Mouse (Mus musculus) left cerebral cortex, postnatal 10 days (tissue): ENCODE data around the gene Sv2b. TPM values are rescaled to one million over a fixed set of nuclear protein-coding genes. Genes with fewer than 3 reads are reported as not detected.
"Not testable (repeated sequence)": the region's sequence is repeated elsewhere in the genome, so short reads cannot be mapped to it uniquely, and the experiment has no call there.

ENCODE experiments used
- DNase-seq, 2 experiments: peaks; one replicate each; pipeline ENCODE4 v3.0.0; 2021 to 2022; ENCODE audit warnings: low spot score in 2 of 2, mixed read lengths in 1 of 2; ENCODE audit errors: extremely low spot score in 1 of 2
- intact Hi-C: fragments of 180-260 bp; cut with DNase I; formaldehyde crosslinking; loops from one replicate; pipeline ENCODE4 v1.15.1; 2025
- total RNA-seq, 2 experiments: library from RNA; stranded (reverse); gene quantifications; 2 replicates each; pipeline ENCODE4 v1.2.3; 2021

Sv2b gene
- total RNA-seq, 2 experiments from 2014 or later: 232 to 249 TPM

DNA sequence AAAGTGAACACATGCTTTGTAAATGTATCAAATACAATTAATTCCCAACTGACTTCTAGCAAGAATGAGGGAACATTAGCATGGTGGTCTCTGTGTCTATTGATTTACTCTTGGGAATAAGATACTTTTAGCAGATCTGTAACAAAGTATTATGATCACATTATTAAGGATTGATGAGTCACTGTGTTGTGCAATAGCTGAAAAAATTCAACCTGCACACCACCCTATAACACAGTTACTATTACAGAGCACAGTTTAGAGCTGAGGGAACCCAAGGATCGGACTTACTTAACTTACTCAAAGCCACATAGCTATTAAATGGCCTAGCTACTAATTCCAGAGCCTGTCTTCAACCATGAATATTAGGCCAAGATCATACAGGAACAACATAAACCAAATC, 72.7 kb downstream of the Sv2b start:
- DNase-seq: no peak
- intact Hi-C loops: no loop called here

DNA sequence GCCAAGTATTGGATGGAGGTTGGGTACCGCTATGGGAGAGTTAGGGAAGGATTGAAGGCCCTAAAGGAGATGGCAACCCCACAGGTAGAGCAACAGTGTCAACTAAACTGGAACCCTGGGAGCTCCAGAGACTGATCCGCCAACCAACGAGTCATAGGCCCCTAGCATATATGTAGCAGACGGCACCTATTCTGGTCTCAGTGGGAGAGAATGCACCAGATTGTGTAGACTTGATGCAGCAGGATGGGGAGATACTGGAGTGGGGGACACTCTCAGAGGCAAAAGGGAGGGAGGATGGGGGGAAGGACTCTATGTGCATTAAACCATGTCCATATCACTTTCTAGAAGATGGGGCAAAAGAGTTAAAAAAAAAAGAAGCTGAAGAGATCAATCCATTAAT, 84.9 kb downstream of the Sv2b start:
- intact Hi-C loops: no loop called here
- DNase-seq: no peak

DNA sequence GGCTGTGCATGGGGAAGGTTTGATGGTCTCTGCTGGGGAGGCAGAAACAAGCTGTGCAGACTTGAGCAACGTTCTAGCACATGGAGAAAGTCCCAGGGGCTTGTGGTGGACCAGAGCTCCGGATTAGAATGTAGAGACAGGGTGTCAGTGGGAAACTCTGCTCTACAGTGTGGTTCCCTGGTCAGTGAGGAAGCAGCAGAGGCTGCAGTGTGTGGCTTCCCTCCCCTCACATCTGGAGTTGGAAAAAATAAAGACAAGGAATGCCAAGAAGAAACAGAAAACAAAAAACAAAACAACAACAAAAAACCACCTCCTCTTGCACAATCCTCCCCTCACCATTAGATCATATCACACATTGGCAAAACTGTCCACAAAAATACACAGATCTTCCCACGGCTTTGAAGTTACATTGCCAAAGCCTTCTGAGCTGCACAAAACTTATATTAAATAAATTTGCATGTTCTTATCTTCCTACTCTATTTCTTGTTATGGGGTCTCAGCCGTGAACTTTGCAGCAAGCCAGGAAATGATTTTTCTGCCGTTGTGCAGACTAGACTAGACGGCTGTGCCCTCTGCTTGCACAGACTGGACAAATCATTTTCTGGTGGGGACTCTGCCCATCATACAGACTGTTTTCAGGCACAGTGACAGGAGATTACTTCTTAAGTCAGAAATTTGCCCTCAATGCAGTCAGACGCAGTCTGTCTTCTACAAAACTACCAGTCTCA, 86.2 kb downstream of the Sv2b start:
- intact Hi-C loops: no loop called here
- no peak for DNase-seq

DNA sequence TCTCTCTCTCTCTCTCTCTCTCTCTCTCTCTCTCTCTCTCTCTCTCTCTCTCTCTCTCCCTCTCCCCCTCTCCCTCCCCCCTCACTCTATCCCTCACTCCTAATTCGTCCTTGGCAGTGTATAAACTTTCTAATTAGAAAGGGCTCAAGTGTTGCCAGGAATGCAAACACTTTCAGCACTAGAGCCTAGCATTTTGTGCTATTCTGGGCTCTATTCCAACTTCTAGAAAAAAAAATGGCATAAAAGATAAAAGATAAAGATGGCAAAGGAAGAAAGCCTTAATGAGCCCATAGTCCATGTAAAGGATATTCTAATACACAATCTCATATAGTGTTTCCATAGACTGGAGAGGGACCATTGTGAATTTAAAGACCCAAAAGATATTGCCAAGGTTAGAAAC, 88.3 kb downstream of the Sv2b start:
- intact Hi-C loops: no loop called here
- DNase-seq: peak in 1 of 2 experiments; percentile 48

DNA sequence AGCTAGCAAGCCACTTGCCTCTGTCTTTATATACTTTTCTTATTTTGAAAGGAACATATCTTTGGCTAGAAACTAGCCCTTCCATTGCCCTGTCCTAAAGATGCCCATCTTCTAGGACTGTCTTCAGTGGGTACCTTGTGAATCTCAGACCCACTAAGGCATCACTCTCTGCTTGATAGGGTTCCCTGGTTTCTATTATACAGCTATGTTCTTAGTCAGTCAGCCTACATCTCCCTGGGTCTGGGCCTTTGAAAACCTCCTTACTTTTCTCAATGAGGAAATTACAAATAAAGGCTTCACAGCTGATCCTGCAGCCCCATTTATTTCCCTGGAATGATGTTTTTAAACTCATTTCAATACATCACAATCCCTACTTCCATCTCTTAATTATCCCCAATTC, 88.8 kb downstream of the Sv2b start:
- DNase-seq: no peak
- intact Hi-C loops: no loop called here

DNA sequence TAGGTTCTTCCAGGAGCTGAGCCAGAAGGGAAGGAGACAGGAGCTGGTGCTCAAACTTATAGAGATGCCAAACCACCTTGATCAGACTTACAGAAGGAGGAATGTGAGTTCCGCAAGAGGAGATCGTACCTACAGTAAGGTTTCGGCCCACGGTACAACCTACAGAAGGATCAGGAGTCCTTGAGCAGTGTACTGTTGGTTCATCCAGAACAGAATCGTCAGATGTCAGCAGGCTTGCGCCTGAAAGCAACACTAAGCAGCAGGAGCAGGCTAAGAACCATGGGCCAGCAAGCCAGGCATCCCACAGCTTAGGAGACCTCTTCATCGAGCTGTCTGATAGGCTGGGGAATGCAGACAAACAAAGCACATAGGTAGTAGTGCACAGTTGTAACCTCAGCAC, 92.9 kb downstream of the Sv2b start:
- intact Hi-C loops: loop anchor here (10.0 kb wide), 1 partner anchor 89 kb away; the partner anchor contains the start of gene Sv2b
- DNase-seq: no peak

DNA sequence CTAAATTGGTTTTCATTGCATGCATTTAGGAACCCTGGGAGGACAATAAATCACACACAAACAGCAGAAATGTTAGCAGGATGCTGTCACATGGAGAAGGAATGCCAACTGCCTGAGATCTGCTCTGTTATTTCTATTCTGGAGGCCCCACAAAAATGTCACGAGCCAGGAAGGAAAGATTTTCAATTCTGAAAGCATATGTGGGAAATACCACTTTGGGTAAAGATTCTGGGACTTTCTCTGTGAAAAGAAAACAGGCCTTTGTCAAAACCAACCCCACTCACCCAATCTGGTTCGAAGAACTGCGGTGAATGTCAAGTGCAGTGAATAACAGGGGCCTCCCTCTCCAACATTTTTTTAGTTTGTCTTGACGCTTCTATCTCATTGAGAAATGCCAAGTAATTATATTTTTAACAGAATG, 99.8 kb downstream of the Sv2b start:
- intact Hi-C loops: loop anchor here (5.0 kb wide), 1 partner anchor 58 kb away; no protein-coding TSS in a partner anchor
- peak in 1 of 2 experiments; percentile 66 for DNase-seq

DNA sequence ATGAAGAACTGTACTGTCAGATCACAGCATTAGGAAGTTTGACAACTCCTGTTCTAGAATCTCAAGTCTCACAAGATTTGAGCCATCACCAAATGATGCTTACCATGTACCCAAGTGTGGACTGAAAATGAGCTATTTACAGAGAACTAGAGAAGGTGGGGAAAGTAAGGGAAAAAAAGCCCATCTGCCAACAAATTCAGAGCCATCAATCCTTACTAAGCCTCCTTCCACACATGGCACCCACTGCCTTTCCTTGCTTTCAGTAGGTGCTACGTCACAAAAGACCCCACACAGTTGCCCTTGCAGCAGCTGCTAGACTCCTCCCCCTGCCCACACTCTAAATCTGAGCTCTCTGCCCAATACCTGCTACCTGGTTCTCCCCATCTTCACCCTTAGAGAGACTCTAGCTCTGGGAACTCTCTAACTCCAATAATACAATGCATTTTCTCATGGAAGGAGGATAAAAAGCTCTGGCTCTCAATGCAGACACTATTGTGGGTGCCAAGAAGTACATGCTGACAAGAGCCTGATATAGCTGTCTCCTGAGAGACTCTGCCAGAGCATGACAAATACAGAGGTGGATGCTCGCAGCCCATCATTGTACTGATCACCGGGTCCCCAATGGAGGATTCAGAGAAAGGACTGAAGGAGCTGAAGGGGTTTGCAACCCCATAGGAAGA, 101.0 kb downstream of the Sv2b start:
- intact Hi-C loops: loop anchor here (5.0 kb wide), 1 partner anchor 59 kb away; no protein-coding TSS in a partner anchor

DNA sequence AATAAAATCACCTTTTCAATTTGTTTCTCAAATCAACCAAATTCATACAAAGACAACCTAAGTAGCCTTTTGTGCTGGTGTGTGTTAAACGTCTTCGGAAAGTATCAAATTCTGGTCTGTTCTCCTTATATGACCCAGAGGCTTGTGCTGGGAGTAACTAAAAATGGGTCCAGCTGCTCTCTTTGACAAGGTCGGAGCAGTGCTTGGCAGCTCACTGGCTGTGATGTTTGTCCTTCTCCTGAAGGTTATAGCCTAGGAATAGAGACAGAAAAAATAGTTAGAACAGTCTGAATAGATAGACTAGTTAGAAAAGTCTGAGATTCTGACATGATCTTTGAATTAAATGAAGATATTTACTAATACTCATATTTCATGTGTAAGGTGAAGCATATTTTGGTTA, 102.4 kb downstream of the Sv2b start:
- no peak for DNase-seq
- intact Hi-C loops: loop anchor here (5.0 kb wide), 1 partner anchor 61 kb away; no protein-coding TSS in a partner anchor

More for the DNA sequence above, 101.0 kb downstream of the Sv2b start:
- DNase-seq: no peak

DNA sequence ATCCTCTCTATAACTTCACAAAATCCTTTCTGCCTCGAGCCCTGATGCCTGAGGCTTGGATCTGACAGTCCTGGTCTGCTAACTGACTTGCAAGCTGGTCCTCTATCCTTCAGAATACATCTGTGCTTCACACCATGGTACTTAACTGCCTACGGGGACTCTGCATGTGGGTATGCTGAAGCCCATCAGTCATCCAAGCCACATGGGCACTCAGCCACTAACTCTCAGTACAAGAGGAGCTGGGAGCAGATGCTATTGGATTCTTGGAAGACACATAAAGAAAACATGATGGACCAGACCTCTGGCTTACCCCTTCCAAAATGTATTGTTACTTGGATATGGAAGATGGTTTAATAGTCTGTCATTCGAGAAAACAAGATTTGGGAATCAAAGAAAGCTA, 103.7 kb downstream of the Sv2b start:
- DNase-seq: no peak

DNA sequence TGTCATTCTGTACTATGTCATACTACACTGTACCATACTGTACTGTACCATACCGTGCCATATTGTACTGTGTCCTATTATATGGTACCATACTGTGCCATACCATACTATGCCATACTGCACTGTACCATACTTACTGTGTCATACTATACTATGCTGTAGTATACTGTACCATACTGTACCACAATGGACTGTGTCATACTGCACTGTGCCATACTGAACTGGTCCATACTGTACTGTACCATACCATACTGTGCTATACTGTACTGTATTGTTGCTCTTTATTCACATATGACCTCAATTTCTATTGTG, 114.2 kb downstream of the Sv2b start:
- intact Hi-C loops, DNase-seq: not testable (repeated sequence)

More for the DNA sequence above, 103.7 kb downstream of the Sv2b start:
- intact Hi-C loops: loop anchor here (5.0 kb wide), 1 partner anchor 62 kb away; no protein-coding TSS in a partner anchor

DNA sequence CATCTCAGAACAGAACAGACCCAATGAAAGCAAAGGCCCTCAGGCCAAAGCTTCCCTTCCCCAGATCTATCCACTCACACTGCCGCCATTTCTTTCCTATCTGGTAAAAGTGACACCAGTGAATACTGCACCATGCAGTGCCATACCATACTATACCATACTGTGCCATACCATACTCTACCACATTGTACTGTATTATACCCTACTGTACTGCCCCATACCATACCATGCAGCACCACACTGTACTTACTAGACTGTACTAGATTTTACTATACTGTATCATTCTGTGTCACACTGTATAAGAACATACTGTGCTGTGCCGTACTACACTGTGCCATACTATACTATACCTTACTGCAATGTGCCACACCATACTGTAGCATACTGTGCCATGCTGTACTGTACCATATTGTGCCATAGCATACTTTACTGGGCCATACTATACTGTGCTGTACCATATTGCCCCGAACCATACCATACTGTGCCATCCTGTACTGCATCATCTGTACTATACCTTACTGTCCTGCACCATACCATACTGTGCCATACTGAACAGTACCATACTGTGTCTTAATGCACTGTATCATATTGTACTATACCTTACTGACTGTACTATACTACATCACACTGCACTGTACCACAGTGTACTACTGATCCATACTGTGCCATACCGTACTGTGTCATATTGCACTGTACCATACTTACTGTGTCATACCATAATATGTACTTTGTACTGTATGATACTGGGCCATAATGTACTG, 114.7 kb downstream of the Sv2b start:
- intact Hi-C loops: no loop called here
- DNase-seq: no peak

DNA sequence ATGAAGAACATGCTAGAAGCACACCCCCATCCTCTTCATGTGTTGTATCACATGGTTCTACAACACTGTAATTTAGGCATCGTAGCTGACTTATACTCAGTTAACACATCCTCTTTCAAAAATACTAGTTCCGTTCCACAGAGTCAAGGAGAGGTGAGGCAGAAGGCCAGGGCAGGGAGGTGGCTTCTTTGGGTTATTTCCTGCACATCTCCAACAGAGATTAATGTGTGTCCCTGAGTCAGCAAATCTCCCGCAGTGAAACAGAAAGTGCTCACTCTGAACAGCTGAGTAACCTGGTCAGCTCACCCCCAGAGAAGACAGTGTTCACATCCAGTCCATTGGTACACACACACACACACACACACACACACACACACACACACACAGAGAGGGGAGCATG, 118.9 kb downstream of the Sv2b start:
- intact Hi-C loops: no loop called here
- no peak for DNase-seq

DNA sequence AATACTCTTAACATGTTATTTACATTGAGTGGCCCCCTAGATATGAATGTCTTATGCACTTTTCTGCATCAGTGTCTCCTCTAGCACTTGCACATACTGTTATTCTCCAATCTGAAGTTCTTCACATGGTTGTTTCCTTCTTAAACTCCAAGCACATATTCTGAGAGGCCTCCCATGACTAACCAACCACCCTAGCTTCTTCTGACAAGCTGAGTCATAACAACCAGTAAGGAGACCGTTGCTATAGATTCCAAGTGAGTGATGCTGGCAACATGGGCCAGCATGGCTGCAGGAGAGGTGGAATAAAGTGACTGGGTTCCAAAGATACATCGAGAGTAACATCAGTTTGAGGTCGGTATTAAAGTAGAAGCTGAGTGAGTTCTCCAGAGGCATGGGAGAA, 134.0 kb downstream of the Sv2b start:
- no peak for DNase-seq
- intact Hi-C loops: no loop called here

DNA sequence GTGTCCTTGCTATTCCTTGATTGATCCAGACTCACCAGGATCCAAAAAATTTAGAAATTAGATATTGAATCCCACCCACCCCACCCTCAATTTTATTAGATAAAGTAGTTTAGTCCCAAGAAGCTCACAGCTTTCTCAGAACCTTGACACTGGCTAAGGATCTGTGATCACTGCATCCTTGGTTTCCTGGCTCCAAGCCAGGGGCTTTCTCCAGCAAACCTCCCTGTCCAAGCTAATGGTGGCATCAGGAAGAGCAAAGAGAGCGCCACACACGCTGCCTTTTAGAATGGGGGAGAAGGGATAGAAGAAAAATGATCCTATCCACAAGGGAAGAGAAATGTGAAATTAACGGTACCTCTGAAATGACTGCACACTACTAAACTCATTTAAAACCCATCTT, 141.6 kb downstream of the Sv2b start:
- intact Hi-C loops: no loop called here
- no peak for DNase-seq

DNA sequence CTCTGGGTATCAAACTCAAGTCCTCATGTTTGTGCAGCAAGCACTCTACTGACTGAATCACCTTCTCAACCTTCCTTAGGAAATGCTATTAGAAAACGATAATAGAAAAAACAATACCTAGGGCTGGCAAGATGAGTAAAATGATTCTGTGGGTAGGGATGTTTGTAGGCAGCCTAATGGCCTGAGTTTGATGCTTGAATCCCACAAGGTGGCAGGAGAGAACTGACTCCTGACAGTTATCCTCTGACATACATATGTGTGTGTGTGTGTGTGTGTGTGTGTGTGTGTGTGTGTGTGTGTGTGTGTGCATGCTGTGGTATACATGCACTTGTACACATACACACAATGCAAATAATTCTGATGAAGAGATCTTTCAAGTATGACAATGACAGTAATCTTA, 161.9 kb downstream of the Sv2b start:
- intact Hi-C loops: no loop called here
- DNase-seq: no peak

DNA sequence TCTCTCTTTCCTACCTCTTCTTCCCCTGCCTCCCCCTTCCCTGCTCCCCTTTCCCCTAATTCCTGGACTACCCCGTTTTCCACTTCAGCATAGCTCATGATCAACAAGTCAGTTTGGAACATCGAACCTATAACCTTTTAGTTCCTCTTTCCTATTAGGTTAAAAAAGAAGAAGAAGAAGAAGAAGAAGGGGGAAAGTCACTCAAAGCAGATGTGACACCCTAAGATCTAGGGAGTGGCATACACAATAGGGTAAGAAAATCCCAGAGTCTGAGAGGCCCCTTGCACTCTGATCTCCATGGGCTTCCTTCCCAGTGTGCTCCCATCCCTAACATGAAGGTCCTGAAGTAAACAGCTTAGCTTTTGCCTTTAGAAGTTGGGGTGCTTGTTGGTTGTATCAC, 166.3 kb downstream of the Sv2b start:
- intact Hi-C loops: no loop called here

DNA sequence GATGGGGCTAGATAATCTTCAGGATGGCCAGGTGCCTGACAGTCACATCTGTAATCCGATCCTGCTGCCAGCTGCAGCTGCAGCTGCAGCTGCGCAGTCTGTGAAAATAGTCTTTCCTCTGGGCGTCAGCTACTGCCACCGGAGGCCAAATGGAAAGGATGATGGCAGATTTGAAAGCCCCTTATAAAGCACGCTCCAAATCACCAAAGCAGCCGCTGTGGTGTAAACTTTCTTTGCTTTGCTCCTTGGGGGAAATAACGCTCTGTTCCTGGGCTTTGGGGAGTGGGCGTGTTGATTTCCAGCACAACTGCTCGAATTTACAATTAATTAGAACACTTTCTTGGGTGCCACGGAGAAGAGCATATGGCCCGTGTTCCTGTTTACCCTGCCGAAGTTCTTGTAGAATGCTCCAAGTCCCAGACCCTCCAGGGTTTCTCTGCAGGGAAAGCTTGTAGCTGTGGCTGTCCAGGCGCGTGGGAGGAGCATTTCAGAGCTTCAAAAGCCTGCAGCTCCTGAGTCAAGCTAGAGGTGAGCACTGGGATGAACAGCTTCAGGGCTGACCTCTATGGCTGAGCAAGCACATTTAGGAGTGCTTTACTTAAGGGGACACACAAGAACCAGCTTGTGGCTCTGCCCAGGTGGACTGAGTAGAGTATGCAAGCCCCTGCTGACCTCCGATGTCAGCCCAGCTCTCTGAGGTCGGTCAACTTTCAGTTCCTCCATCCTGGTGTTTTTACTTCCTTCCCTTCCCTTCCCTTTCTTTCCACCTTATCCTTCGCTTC, 167.0 kb downstream of the Sv2b start:
- DNase-seq: no peak
- intact Hi-C loops: no loop called here

More for the DNA sequence above, 166.3 kb downstream of the Sv2b start:
- no peak for DNase-seq

DNA sequence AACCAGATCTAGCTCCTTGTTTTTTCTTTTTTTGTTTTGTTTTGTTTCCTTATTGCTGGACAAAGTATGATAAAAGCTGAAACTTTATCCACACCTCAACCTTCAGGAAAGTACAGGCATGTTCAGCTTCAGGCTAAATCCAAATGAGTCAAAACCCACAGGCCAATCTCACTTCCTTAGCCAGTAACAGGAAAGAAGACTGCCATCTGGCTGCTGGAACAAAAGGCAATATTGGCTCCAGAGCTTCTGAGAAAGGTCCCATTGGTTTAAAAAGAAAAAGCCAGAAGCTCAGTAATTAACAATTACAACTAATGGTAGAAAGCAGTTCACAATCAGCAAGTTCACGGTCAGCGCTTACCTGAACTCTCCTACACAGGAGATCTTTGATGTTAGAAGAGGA, 169.8 kb downstream of the Sv2b start:
- intact Hi-C loops: loop anchor here (5.0 to 10.0 kb wide), 2 partner anchors 168 to 415 kb away; partner anchors contain the start of gene Sv2b

More for the DNA sequence above, 169.8 kb downstream of the Sv2b start:
- DNase-seq: no peak
